Mouse (Mus musculus) megakaryocyte, adult 5-6 weeks (primary cell): ENCODE data around the gene Man2b1. TPM values are rescaled to one million over a fixed set of nuclear protein-coding genes. Genes with fewer than 3 reads are reported as not detected.

ENCODE experiments used
- ATAC-seq: 2 replicates; pipeline ENCODE4 v1.8.0; 2016; ENCODE audit warnings: mild to moderate bottlenecking, inconsistent platforms; ENCODE audit not compliant: poor library complexity, severe bottlenecking
- total RNA-seq, 2 experiments: library from RNA; stranded (forward) in 1 of 2; stranded (reverse) in 1 of 2; fragments of 153-499, 151-499 nt in 1 of 2; fragments of 221-1000, 200-1000 nt in 1 of 2; gene quantifications; 2 replicates each; pipeline versions ENCODE4 v1.2.3 to v1.2.4; 2015 to 2017

The Man2b1 gene
- total RNA-seq, 2 experiments from 2014 or later: 159 to 204 TPM

DNA sequence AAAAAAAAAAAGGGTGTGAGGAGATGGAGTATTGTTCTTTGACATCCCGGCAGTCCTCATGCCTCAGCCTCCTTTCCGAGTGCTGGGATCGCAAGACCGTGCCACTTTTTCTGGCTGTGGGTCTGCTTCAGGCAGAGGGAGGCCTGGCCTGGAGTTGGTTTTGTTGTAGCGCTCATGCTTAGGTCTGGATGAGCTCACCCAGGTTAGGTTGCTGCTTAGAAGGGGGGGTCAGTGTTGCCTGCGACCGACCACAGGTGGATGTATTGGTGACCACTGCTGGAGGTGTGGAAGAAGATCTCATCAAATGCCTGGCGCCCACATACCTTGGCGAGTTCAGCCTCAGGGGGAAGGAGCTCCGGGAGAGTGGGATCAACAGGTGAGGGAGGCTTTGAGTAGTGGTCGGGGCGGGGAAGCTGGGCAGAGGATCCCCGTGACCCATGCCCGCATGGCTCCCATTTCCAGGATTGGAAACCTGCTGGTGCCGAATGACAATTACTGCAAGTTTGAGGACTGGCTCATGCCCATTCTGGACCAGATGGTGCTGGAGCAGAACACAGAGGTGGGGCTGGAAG lies 9.9 kb upstream of the Man2b1 start:
- ATAC-seq: no peak

DNA sequence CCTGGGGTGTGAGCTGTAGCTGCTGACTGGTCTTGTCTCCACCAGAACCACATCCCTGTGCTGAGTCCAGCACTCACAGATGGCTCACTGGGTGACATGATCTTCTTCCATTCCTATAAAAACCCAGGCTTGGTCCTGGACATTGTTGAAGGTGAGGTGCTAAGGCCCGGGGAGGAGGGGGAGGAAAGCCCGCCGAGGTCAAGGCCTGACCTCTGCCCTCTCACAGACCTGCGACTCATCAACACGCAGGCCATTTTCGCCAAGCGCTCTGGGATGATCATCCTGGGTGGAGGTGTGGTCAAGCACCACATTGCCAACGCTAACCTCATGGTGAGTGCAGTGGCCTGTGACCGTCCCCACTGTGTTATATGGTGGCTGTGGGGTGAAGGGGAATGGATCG lies 8.9 kb upstream of the Man2b1 start:
- no peak for ATAC-seq

DNA sequence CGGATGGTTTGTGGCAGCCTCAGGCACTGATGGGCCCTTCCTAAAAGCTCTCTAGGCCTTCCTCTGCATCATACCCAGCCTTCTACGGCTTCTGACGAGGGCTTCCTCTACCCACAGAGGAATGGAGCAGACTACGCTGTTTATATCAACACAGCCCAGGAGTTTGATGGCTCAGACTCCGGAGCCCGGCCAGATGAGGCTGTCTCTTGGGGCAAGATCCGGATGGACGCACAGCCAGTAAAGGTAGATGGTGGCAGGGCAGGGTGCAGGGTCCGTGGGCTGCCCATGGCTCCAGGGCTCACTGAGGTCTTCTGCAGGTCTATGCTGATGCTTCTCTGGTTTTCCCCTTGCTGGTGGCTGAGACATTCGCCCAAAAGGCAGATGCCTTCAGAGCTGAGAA lies 8.5 kb upstream of the Man2b1 start:
- no peak for ATAC-seq

DNA sequence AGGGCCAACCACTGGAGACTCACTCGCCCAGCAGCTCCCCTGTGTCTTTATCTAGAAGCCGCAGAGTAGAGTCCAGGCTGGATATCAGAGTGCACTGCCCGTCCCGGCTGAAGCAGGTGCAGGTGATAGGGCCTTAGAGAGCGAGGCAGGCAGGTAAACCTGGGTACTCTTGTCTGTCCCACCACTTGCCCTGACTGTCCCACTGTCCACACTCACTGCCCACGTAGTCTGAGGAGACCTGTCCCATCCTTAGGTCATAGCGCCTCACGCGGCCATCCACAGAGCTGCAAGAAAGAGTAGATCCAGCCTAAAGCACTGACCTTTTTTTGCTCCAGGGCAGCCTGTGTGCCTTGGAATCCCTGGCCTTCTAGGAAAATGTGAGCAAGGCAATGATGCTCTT lies 7.1 kb upstream of the Man2b1 start:
- no peak for ATAC-seq

DNA sequence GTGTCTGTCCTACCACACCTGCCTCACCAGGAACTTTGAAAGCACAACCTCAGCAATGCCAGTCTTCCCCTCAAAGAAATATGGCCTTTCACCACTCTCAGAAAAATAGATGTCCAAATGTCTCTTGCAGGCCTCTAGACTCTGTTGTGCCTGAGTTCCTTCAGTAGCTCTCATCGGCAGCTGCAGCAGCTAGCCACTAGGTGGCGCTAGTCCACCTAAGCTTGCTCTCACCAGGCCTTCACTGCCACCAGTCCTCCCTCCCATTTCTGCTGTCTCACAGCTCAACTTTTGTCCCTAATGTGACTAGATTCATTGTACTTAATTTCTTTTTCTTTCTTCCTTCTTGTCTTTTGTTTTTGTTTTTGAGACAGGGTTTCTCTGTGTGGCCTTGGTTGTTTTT lies 6.1 kb upstream of the Man2b1 start:
- ATAC-seq: peak; percentile 59

DNA sequence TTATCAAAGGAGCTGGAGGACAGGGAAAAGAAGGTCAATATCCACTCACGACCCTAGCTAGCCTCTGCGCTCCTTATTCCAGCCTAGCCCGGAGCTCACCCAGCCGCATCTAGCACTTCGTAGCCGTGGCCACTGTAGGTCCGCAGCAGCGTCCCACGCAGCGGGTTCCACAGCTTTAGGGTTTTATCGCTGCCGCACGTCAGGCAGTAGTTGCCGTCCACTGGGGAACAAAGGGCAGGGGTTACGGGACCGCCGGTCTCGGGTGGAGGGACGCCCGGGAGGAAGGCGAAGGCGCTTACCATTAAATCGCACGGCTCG lies 2.9 kb upstream of the Man2b1 start:
- ATAC-seq: no peak

DNA sequence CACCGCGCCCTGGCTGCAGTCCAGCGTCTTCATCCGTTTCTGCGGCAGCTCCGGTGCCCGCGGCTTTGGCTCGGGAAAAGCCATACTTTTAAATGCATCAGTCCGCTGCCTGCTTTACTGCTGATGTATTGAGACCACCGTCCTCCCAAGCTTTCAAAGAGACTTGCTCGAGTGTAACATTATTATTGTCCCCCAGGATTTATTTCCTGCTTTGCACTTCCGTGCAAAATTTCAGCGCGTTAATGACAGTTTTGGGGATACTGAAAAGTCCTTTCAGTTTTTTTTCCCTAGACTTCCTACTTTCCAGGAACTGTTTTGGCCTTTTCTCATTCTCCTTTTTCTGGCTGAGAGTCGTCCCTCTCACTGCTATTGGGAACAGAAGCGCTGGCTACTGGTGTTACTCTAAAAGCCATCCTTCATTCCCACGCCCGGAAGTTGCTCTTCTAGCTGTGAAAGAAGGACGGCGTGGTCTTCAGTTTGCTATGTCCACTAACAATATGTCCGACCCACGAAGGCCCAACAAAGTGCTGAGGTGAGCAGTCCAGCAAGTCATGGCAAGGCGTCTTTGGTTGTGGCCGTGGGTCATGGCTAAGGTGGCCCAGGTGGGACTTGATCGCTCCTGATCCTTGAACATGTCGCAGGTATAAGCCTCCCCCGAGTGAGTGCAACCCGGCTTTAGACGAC lies 2.4 kb upstream of the Man2b1 start, which contains the start of gene Wdr83os:
TSS of gene Wdr83os (plus strand) at position 209 of the 684 bp plus-strand sequence.
- ATAC-seq: peak; percentile 24

DNA sequence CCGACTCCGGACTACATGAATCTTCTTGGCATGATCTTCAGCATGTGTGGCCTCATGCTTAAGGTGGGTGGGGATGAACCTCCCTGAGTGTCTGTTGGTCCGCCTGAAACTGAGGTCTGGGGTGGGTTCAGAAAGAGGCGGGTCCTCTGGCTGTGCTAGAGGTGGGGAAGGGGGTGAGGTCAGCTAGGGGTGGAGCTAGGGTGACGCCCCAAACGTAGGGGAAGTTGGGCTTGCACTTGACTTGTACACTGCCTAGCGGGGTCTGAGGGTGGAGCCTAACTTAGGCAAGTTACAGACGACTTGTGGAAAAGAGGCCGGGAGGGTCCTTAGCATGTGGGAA lies 1.9 kb upstream of the Man2b1 start, which contains the start of gene Wdr83:
TSS of gene Wdr83 (minus strand) at position 91 of the 340 bp plus-strand sequence.
- peak; percentile 60 for ATAC-seq

DNA sequence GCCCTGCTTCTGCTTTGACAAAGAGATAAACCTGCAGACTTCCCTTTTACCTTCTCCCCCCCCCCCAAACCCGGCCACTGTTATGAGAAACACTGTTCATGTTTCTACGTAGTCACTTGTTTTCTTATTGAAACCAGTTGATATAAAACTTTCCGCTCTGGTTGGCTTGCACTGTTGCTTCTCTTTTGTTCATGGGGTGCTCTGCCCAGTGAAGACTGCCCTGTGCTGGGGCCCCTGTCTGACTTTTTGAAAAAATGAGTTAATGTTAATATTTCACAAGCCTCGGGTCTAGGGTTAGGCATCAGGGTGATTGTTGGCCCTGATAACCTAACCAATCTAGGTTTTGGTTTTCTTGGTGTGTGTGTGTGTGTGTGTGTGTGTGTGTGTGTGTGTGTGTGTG lies 901 bp upstream of the Man2b1 start:
- peak; percentile 17 for ATAC-seq

DNA sequence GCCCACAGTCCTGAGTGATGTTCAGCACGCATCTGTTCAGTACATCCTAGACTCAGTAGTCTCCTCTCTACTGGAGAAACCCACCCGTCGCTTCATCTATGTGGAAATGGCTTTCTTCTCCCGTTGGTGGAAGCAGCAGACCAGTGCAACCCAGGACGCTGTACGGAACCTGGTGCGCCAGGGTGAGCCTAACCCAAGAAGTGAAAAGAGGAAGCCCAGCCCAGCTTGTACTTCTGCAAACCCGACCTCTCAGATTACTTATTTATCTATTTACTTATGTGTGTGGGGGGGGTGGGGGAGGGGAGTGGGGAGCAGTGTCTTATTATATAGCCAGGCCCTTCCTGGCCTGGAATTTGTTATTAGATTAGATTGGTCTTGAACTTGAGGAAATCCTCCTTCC lies 1.6 kb downstream of the Man2b1 start:
- ATAC-seq: peak; percentile 36

DNA sequence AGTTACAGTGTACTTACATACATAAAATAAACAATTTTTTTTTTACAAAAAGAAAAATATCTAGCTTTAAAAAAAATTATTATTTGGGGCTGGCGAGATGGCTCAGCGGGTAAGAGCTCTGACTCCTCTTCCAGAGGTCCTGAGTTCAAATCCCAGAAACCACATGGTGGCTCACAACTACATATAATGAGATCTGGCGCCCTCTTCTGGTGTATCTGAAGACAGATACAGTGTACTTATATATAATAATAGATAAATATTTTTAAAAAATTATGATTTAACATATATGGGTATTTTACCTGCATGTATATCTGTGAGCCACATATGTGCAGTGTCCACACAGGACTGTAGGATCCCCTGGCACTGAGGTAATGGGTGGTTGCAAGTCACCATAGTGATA lies 3.2 kb downstream of the Man2b1 start:
- no peak for ATAC-seq

DNA sequence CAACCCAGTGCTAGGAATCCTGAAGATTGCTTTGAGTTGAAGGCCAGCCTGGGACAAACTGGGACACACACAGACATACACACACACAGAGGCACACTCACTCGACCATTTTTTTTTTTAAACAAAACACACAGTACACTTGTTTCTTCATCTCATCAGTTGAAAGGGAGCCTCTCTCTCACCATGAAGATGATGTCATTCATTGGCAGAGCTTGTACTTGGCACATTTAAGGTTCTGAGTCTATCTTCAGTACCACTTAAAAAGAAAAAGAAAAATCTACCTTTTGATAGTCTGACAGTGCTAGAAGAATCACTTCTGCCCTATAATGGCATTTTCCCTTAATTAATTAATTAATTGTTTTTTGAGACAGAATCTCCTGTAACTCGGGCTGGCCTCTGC lies 5.7 kb downstream of the Man2b1 start:
- no peak for ATAC-seq

DNA sequence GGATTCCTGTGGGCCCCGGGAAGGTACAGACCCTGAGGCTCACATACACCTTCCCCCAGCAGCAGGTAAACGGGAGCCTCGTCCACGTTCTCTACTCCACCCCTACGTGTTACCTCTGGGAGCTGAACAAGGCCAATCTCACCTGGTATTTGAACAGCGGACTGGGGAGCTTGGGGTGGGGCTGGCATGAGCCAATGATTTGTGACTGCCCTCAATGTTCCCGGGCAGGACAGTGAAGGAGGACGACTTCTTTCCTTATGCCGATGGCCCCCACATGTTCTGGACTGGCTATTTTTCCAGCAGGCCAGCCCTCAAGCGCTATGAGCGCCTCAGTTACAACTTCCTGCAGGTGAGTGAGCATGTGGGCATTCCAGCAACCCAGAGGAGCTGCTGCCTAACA lies 7.8 kb downstream of the Man2b1 start:
- no peak for ATAC-seq

DNA sequence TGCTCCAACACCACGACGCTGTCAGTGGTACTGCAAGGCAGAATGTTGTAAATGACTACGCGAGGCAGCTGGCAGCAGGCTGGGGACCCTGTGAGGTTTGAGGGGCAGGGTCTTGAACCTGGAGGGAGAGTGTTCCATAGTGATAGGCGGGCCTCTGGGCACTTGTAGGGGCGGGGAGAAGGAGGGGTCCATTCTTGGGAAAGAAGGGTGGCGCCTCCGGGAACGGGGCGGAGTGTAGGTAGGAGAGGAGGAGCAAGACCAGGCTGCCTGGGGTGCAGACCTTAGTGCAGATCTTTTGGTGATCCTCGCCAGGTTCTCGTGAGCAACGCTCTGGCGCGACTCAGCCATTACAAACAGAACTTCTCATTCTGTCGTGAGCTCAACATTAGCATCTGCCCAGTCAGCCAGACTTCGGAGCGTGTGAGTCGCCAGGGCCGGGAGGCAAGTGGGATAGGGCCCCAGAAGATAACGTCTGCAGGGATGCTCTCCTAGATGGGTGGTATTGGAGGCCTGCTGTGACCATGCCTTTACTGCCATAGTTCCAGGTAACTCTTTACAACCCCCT lies 8.5 kb downstream of the Man2b1 start:
- ATAC-seq: no peak

DNA sequence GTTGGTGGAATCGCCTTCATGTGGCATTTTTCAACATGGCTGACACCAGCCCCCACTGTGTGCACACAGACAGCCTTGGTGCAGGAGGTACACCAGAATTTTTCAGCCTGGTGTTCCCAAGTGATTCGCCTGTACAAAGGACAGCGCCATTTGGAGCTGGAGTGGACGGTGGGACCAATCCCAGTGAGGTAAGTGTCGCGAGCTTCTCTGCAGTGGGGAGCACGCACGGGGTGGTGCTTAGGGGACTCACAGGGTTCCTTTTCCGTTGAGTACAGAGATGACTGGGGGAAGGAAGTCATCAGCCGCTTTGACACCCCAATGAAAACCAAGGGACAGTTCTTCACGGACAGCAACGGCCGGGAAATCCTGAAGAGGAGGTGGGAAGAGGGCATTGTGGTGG lies 12.0 kb downstream of the Man2b1 start:
- no peak for ATAC-seq

DNA sequence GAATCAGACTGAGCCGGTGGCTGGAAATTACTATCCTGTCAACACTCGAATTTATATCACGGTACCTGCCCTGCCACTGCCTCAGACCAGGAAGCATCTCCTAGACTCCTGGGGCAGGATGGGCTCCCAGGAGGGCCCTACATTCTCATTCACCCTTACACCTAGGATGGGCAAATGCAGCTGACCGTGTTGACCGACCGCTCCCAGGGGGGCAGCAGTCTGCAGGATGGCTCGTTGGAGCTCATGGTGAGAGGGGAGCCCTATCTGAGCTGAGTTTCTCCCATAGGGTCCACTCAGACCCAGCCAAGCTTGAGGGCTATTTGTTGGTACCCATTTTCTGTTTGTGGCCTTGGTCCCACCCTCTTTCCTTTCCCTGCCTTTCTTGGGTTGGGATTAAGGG lies 12.5 kb downstream of the Man2b1 start:
- ATAC-seq: no peak

DNA sequence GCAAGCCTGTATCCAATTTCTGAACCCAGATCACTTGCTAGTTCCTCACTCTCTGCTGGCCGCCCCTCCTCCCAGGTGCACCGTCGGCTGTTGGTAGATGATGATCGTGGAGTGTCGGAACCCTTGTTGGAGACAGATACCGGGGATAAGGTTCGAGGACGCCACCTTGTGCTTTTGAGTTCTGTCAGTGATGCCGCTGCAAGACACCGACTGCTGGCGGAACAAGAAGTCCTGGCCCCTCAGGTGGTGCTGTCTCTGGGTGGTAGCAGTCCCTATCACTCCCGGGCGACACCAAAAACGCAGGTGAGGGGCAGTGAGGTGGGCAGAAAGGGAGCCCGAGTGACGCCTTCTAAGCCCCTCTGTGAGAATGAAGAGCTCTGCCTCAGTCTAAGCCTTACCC lies 13.1 kb downstream of the Man2b1 start:
- no peak for ATAC-seq

DNA sequence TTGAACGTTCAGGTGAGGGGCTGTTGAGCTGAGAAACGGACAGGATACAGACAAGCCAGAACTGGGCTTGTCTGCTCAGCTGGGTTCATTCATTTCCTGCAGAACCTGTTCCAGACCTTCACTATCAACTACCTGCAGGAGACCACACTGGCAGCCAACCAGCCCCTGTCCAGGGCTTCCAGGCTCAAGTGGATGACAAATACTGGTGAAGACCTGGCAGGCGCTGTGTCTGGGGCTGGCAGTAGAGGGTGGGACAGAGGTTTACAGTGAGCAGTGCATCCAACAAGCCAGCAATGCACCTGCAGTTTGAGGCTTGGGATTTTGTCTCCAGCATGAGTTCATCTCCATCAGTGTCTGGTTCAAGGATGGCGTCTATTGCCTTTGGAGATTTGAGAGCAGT lies 13.8 kb downstream of the Man2b1 start:
- ATAC-seq: no peak

DNA sequence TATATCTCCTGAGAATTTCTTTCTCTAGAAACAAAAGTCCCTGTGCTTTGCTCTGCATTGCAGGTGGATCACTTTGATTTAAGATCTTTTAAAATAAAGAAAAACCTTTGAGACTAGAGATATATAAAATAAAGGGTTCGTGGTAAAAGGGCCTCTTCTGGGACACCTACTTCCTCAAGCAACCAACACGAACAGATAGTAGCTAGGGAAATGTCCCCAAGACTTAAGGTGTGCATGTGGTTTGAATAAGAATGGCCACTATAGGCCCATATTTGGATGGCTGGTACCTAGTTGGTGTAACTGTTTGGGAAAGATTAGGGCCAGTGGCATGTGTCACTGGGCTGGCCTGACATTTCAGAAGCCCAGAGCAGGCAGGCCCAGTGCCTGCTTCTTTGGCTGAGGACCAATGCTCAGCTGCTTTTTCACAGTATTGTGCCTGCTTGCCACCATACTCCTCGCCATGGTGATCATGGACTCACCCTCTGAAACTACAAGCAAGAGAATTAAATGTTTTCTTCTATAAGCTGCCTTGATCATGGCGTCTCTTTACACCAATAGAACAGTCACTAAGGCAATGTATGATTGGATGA lies 17.1 kb downstream of the Man2b1 start:
- no peak for ATAC-seq

DNA sequence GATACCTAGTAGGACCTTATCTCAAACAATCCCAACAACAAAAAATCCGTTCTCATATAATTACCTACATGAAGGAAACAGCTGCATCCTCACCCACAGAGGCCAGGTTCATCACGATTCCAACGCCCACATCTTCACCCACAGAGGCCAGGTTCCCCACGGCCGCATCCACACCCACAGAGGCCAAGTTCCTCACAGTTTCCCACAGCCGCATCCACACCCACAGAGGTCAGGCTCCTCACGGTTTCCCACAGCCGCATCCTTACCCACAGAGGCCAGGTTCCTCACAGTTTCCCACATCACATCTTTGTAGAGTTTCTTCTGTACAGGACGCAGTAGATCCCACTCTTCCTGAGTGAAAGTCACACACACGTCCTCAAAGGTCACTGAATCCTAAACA lies 30.2 kb downstream of the Man2b1 start:
- no peak for ATAC-seq

DNA sequence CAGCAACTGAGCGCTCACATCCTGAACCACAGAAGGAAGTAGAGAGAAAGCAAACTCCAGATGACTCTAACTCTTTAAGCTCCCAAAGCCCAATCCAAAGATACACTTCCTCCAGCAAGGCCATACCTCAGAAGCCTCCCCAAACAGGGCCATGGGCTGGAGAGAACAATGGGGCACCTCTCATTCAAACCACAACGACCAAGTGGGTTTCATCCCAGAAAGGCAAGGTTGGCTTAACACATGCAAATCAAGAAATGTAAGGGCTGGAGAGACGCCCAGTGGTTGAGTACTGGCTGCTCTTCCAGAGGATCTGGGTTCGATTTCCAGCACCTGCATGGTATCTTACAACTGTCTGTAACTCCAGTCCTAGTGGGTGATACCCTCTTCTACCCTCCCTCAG lies 32.4 kb downstream of the Man2b1 start:
- no peak for ATAC-seq

DNA sequence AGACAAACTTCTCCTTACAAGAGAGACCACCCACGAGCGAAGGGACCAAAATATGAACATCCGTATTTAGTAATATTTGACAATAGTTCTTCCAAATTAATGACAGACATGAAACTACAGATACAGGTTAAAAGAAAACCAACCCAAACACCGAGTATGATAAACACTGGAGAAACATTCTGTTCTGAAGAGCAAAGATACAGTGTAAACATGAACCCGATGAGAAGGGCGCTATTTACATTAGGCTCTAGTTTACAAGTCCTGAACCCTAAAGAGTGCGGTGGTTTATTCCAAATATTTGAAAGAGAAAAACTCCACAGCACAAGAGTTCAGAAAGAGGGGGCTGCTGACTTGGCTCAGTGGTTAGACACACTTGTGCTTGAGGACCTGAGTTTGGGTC lies 33.9 kb downstream of the Man2b1 start:
- no peak for ATAC-seq
